Mouse (Mus musculus) embryonic facial prominence, embryonic 14.5 days (tissue): ENCODE measurements around the gene Pdzd2. TPM values are rescaled to one million over a fixed set of nuclear protein-coding genes. Genes with fewer than 3 reads are reported as not detected.

ENCODE experiments used
- ATAC-seq: fragments of 200-750 bp; cut with Nextera tagmentation; 2 replicates; pipeline ENCODE4 v1.8.0; 2017; ENCODE audit warnings: low read depth, moderate number of reproducible peaks, moderate TSS enrichment
- DNase-seq: peaks from one replicate; pipeline ENCODE4 v3.0.0-alpha.2; 2015; ENCODE audit warnings: low spot score
- H3K27ac ChIP-seq: fragments of 300-500 bp; sonication (generic); replicated peaks from 2 replicates; pipeline ENCODE4 v1.5.1; 2014; ENCODE audit warnings: low read depth, mild to moderate bottlenecking, low read length, moderate library complexity
- H3K27me3 ChIP-seq: fragments of 300-500 bp; sonication (generic); replicated peaks from 2 replicates; pipeline ENCODE4 v1.6.1; 2014; ENCODE audit warnings: low read length; ENCODE audit not compliant: control insufficient read depth, insufficient read depth
- H3K36me3 ChIP-seq: fragments of 300-500 bp; sonication (generic); 2 replicates; pipeline ENCODE4 v1.6.1; 2014; ENCODE audit warnings: low read length, mixed read lengths; ENCODE audit not compliant: control insufficient read depth, insufficient read depth
- H3K4me1 ChIP-seq: fragments of 300-500 bp; sonication (generic); 2 replicates; pipeline ENCODE4 v1.6.1; 2014; ENCODE audit warnings: antibody characterized with exemption, low read length; ENCODE audit not compliant: control insufficient read depth, insufficient read depth
- H3K4me2 ChIP-seq: fragments of 300-500 bp; sonication (generic); 2 replicates; pipeline ENCODE4 v1.6.1; 2014; ENCODE audit warnings: low read depth, mild to moderate bottlenecking, low read length, moderate library complexity, mixed read lengths
- H3K4me3 ChIP-seq: fragments of 300-500 bp; sonication (generic); 2 replicates; pipeline ENCODE4 v1.5.1; 2014; ENCODE audit warnings: low read depth, mild to moderate bottlenecking, low read length
- H3K9ac ChIP-seq: fragments of 300-500 bp; sonication (generic); 2 replicates; pipeline ENCODE4 v1.6.1; 2014; ENCODE audit warnings: low read depth, mild to moderate bottlenecking, low read length, moderate library complexity, mixed read lengths
- H3K9me3 ChIP-seq: fragments of 300-500 bp; sonication (generic); 2 replicates; pipeline ENCODE4 v1.6.1; 2016; ENCODE audit warnings: low read length; ENCODE audit not compliant: control insufficient read depth
- WGBS: fragments of 180-500 bp; shearing (Covaris S2); extraction: QIAGEN DNeasy Blood & Tissue Kit; methylation state at CpG from one replicate; pipeline ENCODE4 v1.1.7; 2014; 5-methylcytosine and 5-hydroxymethylcytosine counted together
- polyA plus RNA-seq: library from polyadenylated mRNA; unstranded; fragments of >200 nt; fragmentation: Nextera tagmentation; extraction: Ambion mirVana; gene quantifications from 2 replicates; pipeline ENCODE4 v1.2.1, GENCODE M21; 2014

The Pdzd2 gene
- polyA plus RNA-seq, 1 experiment from 2014 or later = 28.0 TPM

DNA sequence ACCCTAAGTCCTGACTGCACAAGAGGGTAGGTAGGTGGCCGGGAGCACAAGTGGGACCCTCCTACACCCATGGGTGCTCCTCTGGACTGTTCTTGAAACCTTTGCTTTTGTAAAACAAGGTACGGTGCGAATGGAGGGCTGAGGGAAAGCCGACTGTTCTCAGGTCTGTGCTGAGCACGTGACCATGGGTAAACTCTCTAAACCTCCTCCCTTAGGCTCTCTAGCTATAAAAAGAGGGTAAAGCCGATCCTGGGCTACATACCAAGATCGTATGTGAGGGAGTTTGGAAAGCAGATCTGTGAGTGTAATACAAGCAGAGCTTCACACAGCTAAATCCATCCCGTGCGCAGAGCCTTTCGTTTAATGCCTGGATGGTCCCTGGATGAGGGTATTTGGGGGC is 23.4 kb upstream of the Pdzd2 start:
- H3K9ac ChIP-seq = no peak overlapping the region
- no peak overlapping the region for H3K4me3 ChIP-seq
- ATAC-seq = peak; percentile 65; the same call in 1 of the 2 replicates
- no peak overlapping the region for H3K4me2 ChIP-seq
- WGBS = 50% methylated on average over 10 of the region's 10 CpGs
- H3K36me3 ChIP-seq = no peaks in the 10 kb centered on the region
- H3K27me3 ChIP-seq = no peaks in the 10 kb centered on the region
- peak; percentile 38 for DNase-seq
- no peaks in the 10 kb centered on the region for H3K9me3 ChIP-seq
- H3K4me1 ChIP-seq = no peaks in the 10 kb centered on the region
- no peak overlapping the region for H3K27ac ChIP-seq

DNA sequence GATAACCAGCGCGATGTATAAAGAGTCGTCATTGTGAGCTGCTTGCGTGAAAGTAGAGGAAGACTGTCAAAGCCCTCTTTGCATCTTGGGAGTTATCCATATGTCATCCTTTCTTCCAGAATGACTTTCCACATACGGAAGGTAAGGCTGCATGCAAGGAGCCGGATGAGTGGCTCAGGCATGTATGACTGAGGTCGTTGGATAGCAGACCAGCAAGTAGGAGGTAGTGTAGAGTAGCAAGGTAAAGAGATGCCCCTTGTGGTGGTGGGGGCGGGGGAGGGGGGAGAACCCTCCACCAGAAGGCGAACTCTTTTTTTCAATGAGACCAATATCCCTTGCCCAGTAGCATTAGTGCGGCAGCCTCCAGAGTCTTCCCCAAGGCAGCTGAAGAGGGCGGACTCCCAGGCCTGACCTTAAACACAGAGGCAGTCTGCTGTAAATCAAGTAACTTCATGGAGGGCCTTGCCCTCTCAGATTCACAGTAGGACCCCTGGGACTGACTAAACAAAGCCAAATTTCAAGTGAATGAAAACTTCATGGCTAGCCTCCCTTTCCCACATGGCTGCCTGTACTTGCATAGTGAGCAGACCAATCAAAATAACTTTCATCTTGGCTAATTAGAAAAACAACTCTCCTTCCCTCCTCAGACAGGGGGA is 22.7 kb upstream of the Pdzd2 start:
- no peak overlapping the region for H3K27ac ChIP-seq
- no peaks in the 10 kb centered on the region for H3K36me3 ChIP-seq
- no peak overlapping the region for H3K4me2 ChIP-seq
- H3K27me3 ChIP-seq = no peaks in the 10 kb centered on the region
- H3K9me3 ChIP-seq = no peaks in the 10 kb centered on the region
- H3K4me3 ChIP-seq = no peak overlapping the region
- WGBS = 67% methylated on average over 11 of the region's 11 CpGs
- H3K9ac ChIP-seq = no peak overlapping the region
- DNase-seq (peak; percentile 49), ATAC-seq (no peak; the same call in 1 of the 2 replicates)
- H3K4me1 ChIP-seq = no peaks in the 10 kb centered on the region

DNA sequence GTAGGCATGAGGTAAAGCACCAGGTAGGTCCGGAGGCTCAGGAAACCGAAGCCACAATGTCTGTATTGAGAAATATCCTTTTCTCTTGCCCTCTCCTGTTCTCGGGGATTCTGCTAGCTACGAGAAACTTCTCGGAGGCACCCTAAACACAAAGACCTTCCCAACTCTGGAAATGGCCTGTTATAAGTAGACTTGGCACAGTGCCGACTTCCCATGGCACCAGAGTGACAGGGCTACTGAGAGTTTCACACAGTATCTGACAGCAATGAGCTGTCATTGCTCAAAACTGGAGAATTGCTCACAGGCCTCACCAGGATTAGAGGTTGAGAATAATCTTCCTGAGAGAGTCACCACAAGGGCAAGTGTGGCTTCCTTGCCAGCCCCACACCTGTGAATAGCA is 21.0 kb upstream of the Pdzd2 start:
- Histone ChIP-seq H3K4me2 (no peak overlapping the region), H3K9ac (no peak overlapping the region), H3K4me1 (no peaks in the 10 kb centered on the region), H3K27ac (no peak overlapping the region), H3K9me3 (no peaks in the 10 kb centered on the region), H3K27me3 (no peaks in the 10 kb centered on the region), H3K36me3 (no peaks in the 10 kb centered on the region), H3K4me3 (no peak overlapping the region)
- 81% methylated on average over 6 of the region's 6 CpGs for WGBS
- no peak for DNase-seq
- ATAC-seq = no peak

DNA sequence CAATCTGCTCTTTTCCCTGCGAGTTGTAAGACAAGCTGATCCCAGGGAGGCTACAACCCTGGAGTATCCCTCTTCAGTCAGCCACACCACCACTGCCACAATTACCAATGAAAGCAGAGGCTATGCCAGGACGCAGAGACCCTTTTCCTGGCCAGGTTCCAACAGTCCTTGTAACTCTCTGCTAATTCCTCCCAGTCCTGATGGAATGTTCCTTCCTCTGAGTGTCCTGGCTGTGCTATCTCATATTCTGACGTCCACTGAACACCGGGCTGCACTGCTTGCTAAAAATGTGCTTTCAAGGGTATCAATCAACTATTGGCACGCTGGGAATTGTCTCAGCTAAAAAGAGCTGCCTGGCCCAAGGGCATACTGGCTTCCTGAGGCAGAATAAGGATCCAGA is 18.7 kb upstream of the Pdzd2 start:
- Histone ChIP-seq H3K4me3 (no peak overlapping the region), H3K4me2 (no peak overlapping the region), H3K4me1 (peaks cover 1% of the 10 kb centered on the region), H3K36me3 (no peaks in the 10 kb centered on the region), H3K9me3 (no peaks in the 10 kb centered on the region), H3K27ac (no peak overlapping the region), H3K9ac (no peak overlapping the region), H3K27me3 (no peaks in the 10 kb centered on the region)
- ATAC-seq = no peak
- 49% methylated on average over 5 of the region's 5 CpGs for WGBS
- DNase-seq = no peak

DNA sequence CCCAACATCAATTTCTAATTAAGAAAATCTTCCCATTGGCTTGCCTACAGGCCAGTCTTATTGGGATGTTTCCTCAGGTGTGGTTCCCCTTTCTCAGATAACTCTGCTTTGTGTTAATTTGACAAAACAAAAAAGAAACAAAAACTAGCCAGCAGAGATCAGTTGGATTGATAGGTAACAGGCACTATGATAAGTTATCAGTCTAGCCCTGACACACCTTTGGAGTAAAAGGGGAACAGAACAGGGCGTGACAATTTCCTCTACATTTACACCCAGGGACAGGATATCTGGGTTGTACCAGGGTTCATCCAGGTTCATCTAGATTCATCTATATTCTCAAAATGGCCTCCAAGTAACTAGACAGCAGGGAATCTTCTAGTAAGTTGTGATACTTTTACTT is 18.0 kb upstream of the Pdzd2 start:
- Histone ChIP-seq H3K9ac (no peak overlapping the region), H3K4me1 (peaks cover 8% of the 10 kb centered on the region), H3K4me2 (no peak overlapping the region), H3K9me3 (no peaks in the 10 kb centered on the region), H3K4me3 (no peak overlapping the region), H3K27me3 (no peaks in the 10 kb centered on the region), H3K27ac (no peak overlapping the region), H3K36me3 (no peaks in the 10 kb centered on the region)
- DNase-seq = no peak
- WGBS = 83% methylated on average over 1 of the region's 1 CpGs
- no peak for ATAC-seq

DNA sequence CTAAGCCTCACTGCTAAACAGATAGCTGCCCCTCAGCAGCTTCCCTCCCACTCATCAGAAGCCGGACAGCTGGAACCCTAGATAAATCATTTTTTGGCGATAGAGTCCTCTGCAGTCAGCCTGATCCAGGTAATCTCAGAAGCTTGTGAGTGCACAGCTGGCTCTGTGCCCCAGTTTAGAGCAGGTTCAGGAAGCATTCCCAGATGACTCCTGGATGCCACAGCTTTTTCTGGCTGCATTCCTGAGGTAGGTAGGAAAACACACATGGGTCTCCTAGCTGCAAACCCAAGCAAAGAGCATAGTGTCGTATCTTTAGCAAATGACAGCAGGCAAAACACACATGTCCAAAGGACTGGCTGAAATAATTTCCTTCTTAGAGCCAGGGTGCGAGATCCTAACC is 13.5 kb upstream of the Pdzd2 start:
- no peak overlapping the region for H3K9ac ChIP-seq
- no peak overlapping the region for H3K4me2 ChIP-seq
- DNase-seq (peak; percentile 67), ATAC-seq (no peak)
- no peaks in the 10 kb centered on the region for H3K9me3 ChIP-seq
- H3K27ac ChIP-seq = no peak overlapping the region
- no peaks in the 10 kb centered on the region for H3K27me3 ChIP-seq
- H3K4me1 ChIP-seq = peaks cover 8% of the 10 kb centered on the region
- WGBS = 36% methylated on average over 4 of the region's 4 CpGs
- H3K36me3 ChIP-seq = no peaks in the 10 kb centered on the region
- H3K4me3 ChIP-seq = no peak overlapping the region

DNA sequence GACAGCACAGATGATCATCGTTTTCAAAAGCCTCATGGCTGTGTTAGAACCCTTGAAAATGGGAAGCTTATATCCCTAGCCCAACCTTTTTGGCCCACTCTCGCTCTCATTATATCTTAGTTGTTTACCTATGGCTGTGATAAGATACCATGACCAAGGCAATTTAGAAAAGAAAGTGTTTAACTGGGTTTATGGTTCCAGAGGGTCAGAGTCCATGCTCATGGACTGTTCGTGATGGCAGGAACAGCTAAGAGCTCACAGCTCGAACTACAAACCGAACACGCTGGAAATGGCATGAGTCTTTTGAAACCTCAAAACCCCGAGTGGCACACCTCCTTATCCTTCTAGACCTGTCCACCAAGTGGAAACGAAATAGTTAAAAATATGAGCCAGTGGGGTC is 11.2 kb upstream of the Pdzd2 start:
- Histone ChIP-seq H3K36me3 (no peaks in the 10 kb centered on the region), H3K27ac (no peak overlapping the region), H3K9me3 (0 out of 2 replicates have a peak, but pooled peaks cover 6% of the 10 kb centered on the region), H3K4me3 (no peak overlapping the region), H3K9ac (no peak overlapping the region), H3K4me2 (no peak overlapping the region), H3K27me3 (no peaks in the 10 kb centered on the region), H3K4me1 (peaks cover 8% of the 10 kb centered on the region)
- WGBS = 88% methylated on average over 8 of the region's 8 CpGs
- DNase-seq (no peak), ATAC-seq (no peak)

DNA sequence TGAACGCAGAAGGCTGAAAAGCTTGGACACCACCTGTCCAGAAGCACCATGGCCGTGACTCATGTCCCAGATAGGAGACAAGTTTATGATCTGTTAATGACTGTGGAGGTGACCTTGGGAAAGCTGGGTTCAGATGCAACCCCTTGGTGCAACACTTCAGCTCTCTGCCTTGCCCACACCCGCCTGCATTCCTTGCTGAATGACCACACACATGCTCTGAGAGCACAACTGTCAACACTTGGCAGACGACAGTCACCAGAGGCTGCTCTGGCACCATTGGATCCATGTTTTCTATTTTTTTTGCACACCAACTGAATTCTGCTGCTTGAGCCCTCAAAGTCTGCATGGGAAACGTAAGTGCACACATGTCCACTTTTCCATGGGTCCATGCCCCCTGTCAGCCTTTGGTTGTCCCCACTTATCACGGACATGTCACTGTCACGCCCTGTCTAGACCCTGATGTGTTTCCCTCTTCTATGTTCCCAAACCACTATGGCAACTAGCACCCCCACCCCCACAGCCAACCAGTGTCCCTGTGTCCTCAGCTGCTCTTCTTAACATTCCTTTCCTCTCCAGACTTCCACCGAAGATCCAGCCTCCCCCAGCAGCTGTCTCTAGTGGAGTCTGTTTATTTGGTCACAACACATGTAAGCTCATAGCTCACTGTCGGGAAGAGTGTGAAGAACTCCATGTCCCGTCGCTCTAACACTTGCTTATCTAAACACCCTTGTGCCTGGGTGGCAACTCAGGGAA is 10.0 kb upstream of the Pdzd2 start:
- H3K27me3 ChIP-seq = no peaks in the 10 kb centered on the region
- H3K4me2 ChIP-seq = no peak overlapping the region
- H3K9me3 ChIP-seq = 0 out of 2 replicates have a peak, but pooled peaks cover 6% of the 10 kb centered on the region
- ATAC-seq (peak; percentile 55; the same call in 1 of the 2 replicates), DNase-seq (peak; percentile 54)
- peaks cover 8% of the 10 kb centered on the region for H3K4me1 ChIP-seq
- 72% methylated on average over 11 of the region's 11 CpGs for WGBS
- H3K36me3 ChIP-seq = no peaks in the 10 kb centered on the region
- no peak overlapping the region for H3K27ac ChIP-seq
- no peak overlapping the region for H3K4me3 ChIP-seq
- no peak overlapping the region for H3K9ac ChIP-seq
